In genomic region chr10:41958677-41959274, GRCm38 (mm10) we compare ENCODE assay signal across 22 mouse cellular contexts. TPM values are rescaled to one million over a fixed set of nuclear protein-coding genes. Genes with fewer than 3 reads are reported as not detected.
DNase-seq lines count a peak whose midpoint lies in the region; ATAC-seq and TF ChIP-seq lines count a peak whose summit lies in the region.
"Had no signal": no experiment of that assay in that cellular context is flagged by ENCODE, and none has a peak within 500 bp of the region (broad histone marks: within the 10 kb centered on the region; RNA-seq: fewer than 3 reads in every experiment).

No protein-coding gene starts in this region.

- TF ChIP-seq CTCF in intestine, postnatal 0 days (IDR thresholded peaks at IDR 0.05; ENCODE audit: low read depth), result no peak
- no peak for TF ChIP-seq CTCF in layer of hippocampus, adult 2 months (conservative IDR thresholded peaks at IDR 0.05)

- H3K36me3 ChIP-seq in intestine, postnatal 0 days (ENCODE audit: control insufficient read depth, insufficient read depth), result no peaks in the 10 kb centered on the region
- H3K36me3 ChIP-seq: forebrain, embryonic 10.5 days; heart, embryonic 10.5 days had no signal

- H3K4me1 ChIP-seq in intestine, postnatal 0 days (replicated peaks; ENCODE audit: control insufficient read depth, insufficient read depth, low read length), result 0 out of 2 replicates have a peak, but pooled peaks cover 3% of the 10 kb centered on the region
- H3K4me1 ChIP-seq: heart, embryonic 10.5 days had no signal

- no peak overlapping the region for H3K27ac ChIP-seq in intestine, postnatal 0 days (ENCODE audit: low read depth, low read length)
- H3K27ac ChIP-seq in layer of hippocampus, adult 2 months, result no peak overlapping the region
- H3K27ac ChIP-seq: forebrain, embryonic 10.5 days; forebrain, embryonic 13.5 days; heart, embryonic 10.5 days; hindbrain, embryonic 14.5 days; hindbrain, postnatal 0 days had no signal

- no peak overlapping the region for H3K4me3 ChIP-seq in intestine, postnatal 0 days (ENCODE audit: low read depth, low read length)
- H3K4me3 ChIP-seq in layer of hippocampus, adult 2 months, result no peak overlapping the region
- H3K4me3 ChIP-seq: forebrain, embryonic 10.5 days; forebrain, embryonic 13.5 days; heart, embryonic 10.5 days had no signal

- DNase-seq in heart, adult 11 months, result peak; percentile 96
- no peak for DNase-seq in heart, postnatal 25 days (ENCODE audit: low spot score)
- DNase-seq in ES-CJ7 (ENCODE audit: low read depth, low spot score), result peak; percentile 29
- no peak for DNase-seq in urinary bladder, postnatal 4 days (ENCODE audit: low spot score in 2 of 2)
- DNase-seq in layer of hippocampus, adult 2 months (ENCODE audit: low spot score in 2 of 2), result no peak
- DNase-seq: adrenal gland, postnatal 10 days; adrenal gland, postnatal 36 days; B cell, adult 2 months; cerebellum, adult 18-20 months; cerebellum, adult 9-10 months; gastrocnemius, postnatal 25 days; heart, postnatal 4 days; kidney, adult 2 months had no signal

- WGBS in intestine, postnatal 0 days, result 73% methylated on average over 19 of the region's 19 CpGs

- peaks cover 4% of the 10 kb centered on the region; the same call in 1 of the 2 replicates for H3K27me3 ChIP-seq in intestine, postnatal 0 days (replicated peaks; ENCODE audit: control insufficient read depth, insufficient read depth, low read length)
- H3K27me3 ChIP-seq: forebrain, embryonic 13.5 days had no signal

- ATAC-seq in granulocyte monocyte progenitor cell, adult 5-6 weeks (replicated peaks; ENCODE audit: poor library complexity, severe bottlenecking), result peak; percentile 52; the same call in 1 of the 2 replicates
- peak; percentile 53; the same call in 1 of the 2 replicates for ATAC-seq in intestine, postnatal 0 days
- ATAC-seq in CD4-positive, CD25-positive, alpha-beta regulatory T cell, adult 4 months, result no peak
- ATAC-seq: forebrain, embryonic 13.5 days; hindbrain, postnatal 0 days; inflammation-experienced regulatory T-cells, adult 6 months had no signal

- no peaks in the 10 kb centered on the region; the same call in 1 of the 2 replicates for H3K9me3 ChIP-seq in intestine, postnatal 0 days (ENCODE audit: control insufficient read depth)
- H3K9me3 ChIP-seq: forebrain, embryonic 10.5 days; forebrain, embryonic 13.5 days; heart, embryonic 10.5 days had no signal

- no peak overlapping the region for H3K9ac ChIP-seq in intestine, postnatal 0 days (ENCODE audit: low read depth, low read length)
- H3K9ac ChIP-seq: forebrain, embryonic 13.5 days; hindbrain, embryonic 14.5 days had no signal

- intact Hi-C loops in heart, postnatal 25 days (cut with DNase I), result loop anchor here (2.0 kb wide), 2 partner anchors 24 to 128 kb away; no protein-coding TSS in a partner anchor

- H3K4me2 ChIP-seq in intestine, postnatal 0 days (replicated peaks; ENCODE audit: low read depth), result peak overlapping the region; percentile 35
- H3K4me2 ChIP-seq: forebrain, embryonic 13.5 days; hindbrain, embryonic 14.5 days had no signal

RNA-seq across cellular contexts. Expression of gene Armc2, which starts 59.5 kb away (rescaled TPM):
- total RNA-seq in heart, postnatal 25 days (2021), result 1 to 10 TPM; 7.8 to 8.2 TPM
- total RNA-seq in granulocyte monocyte progenitor cell, adult 5-6 weeks (2014; fragmentation: Nextera tagmentation), result 0.41 TPM in 1 of 2 replicates, not detected in the other
- 0.73 TPM in 1 of 2 replicates, not detected in the other for total RNA-seq in granulocyte monocyte progenitor cell, adult 5-6 weeks (2017)
- polyA plus RNA-seq in intestine, postnatal 0 days (2015; fragmentation: Nextera tagmentation; extraction: Ambion mirVana), result 0.77 and 1.2 TPM in 2 replicates
- total RNA-seq in layer of hippocampus, adult 2 months (2021), result 10 to 100 TPM; 11.1 to 11.8 TPM
- under 1 TPM; 0.48 to 0.56 TPM for polyA plus RNA-seq in CD4-positive, CD25-positive, alpha-beta regulatory T cell, adult 4 months (2017; shearing (Covaris generic))

Comparison
In these comparisons a context has a peak if more than half of its experiments do, and no peak if none do; other contexts are left out.
1. DNase-seq: peak in heart, adult 11 months (single experiment) and ES-CJ7 (single experiment); none in heart, postnatal 25 days (single experiment), urinary bladder, postnatal 4 days (0 of 2) and layer of hippocampus, adult 2 months (0 of 2).
2. RNA of gene Armc2, which starts 59.5 kb away (total RNA-seq): 11.1 to 11.8 TPM in layer of hippocampus, adult 2 months and 7.8 to 8.2 TPM in heart, postnatal 25 days; 0.41 to 0.73 TPM in granulocyte monocyte progenitor cell, adult 5-6 weeks; every median in the first group is over 4 times any median in the second.